Mouse (Mus musculus): ENCODE measurements around the gene Olfr1066. TPM values are rescaled to one million over a fixed set of nuclear protein-coding genes. Genes with fewer than 3 reads are reported as not detected.
"Not testable (repeated sequence)": the region's sequence is repeated elsewhere in the genome, so short reads cannot be mapped to it uniquely, and the experiment has no call there.

Gene Olfr1066
- polyA plus RNA-seq (2014; fragmentation: Nextera tagmentation; extraction: Ambion mirVana): not detected in 2 replicates

GRCm38 (mm10) chr2:86456169-86456568, at the start of gene Olfr1066:
Gene Olfr1066, minus strand, starts transcription at chr2:86456269.
- no peak for DNase-seq (ENCODE audit: low spot score)
- ATAC-seq (ENCODE audit: insufficient read depth, low FRiP score, low TSS enrichment): no peak
- no peaks in the 10 kb centered on the region for H3K36me3 ChIP-seq (ENCODE audit: control insufficient read depth, insufficient read depth, low read length)
- no peak within 1 kb of the TSS for H3K4me3 ChIP-seq (ENCODE audit: low read depth, low read length)
- no peaks in the 10 kb centered on the region for H3K9me3 ChIP-seq (ENCODE audit: control insufficient read depth, low read length)
- no peaks in the 10 kb centered on the region for H3K27me3 ChIP-seq (ENCODE audit: control insufficient read depth, insufficient read depth, low read length)
- no peak within 1 kb of the TSS for H3K27ac ChIP-seq (ENCODE audit: low read depth, low read length)
- no peak within 1 kb of the TSS for H3K4me2 ChIP-seq (ENCODE audit: low read depth)
- H3K4me1 ChIP-seq (ENCODE audit: control insufficient read depth, insufficient read depth, low read length): no peaks in the 10 kb centered on the region
- no peak within 1 kb of the TSS for H3K9ac ChIP-seq (ENCODE audit: low read length)
- 90% methylated on average over 1 of the region's 1 CpGs for WGBS

DNA sequence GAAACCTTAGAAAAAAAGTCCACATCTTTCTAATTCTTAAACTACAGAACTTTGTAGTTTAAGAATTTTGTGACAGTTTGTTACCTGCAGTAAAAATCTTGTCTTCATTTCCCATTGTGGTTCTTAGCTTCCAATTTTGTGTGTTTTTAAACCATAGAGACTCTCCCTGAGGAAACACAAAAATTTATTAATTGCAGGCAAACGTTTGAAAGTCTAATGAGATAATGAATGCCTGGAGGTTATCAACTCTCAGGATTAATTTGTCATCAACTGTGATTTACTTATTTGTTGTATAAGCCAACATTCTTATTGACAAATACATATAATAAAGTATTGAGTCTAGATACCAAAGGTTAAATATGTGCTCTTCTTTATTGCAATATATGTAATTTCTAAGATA, 31.2 kb upstream of the Olfr1066 start, which contains the start of gene Olfr228:
TSS of gene Olfr228 (minus strand) at position 101 of the 400 bp plus-strand sequence.
- 60% methylated on average over 1 of the region's 1 CpGs for WGBS
- no peak within 1 kb of the TSS for H3K9ac ChIP-seq (ENCODE audit: low read length)
- H3K4me3 ChIP-seq (ENCODE audit: low read depth, low read length): no peak within 1 kb of the TSS
- no peak within 1 kb of the TSS for H3K4me2 ChIP-seq (ENCODE audit: low read depth)
- DNase-seq (ENCODE audit: low spot score) (no peak), ATAC-seq (ENCODE audit: insufficient read depth, low FRiP score, low TSS enrichment) (no peak)
- H3K4me1 ChIP-seq (ENCODE audit: control insufficient read depth, insufficient read depth, low read length): no peaks in the 10 kb centered on the region
- H3K36me3 ChIP-seq (ENCODE audit: control insufficient read depth, insufficient read depth, low read length): no peaks in the 10 kb centered on the region
- H3K27me3 ChIP-seq (ENCODE audit: control insufficient read depth, insufficient read depth, low read length): no peaks in the 10 kb centered on the region
- no peaks in the 10 kb centered on the region for H3K9me3 ChIP-seq (ENCODE audit: control insufficient read depth, low read length)
- H3K27ac ChIP-seq (ENCODE audit: low read depth, low read length): no peak within 1 kb of the TSS

GRCm38 (mm10) chr2:86464442-86465109, 8.5 kb upstream of the Olfr1066 start:
- no peaks in the 10 kb centered on the region for H3K36me3 ChIP-seq (ENCODE audit: control insufficient read depth, insufficient read depth, low read length)
- no peak overlapping the region for H3K4me2 ChIP-seq (ENCODE audit: low read depth)
- H3K27me3 ChIP-seq (ENCODE audit: control insufficient read depth, insufficient read depth, low read length): no peaks in the 10 kb centered on the region
- DNase-seq (ENCODE audit: low spot score) (peak; percentile 73), ATAC-seq (ENCODE audit: insufficient read depth, low FRiP score, low TSS enrichment) (peak; percentile 89; the same call in 1 of the 2 replicates)
- no peak overlapping the region for H3K4me3 ChIP-seq (ENCODE audit: low read depth, low read length)
- H3K4me1 ChIP-seq (ENCODE audit: control insufficient read depth, insufficient read depth, low read length): no peaks in the 10 kb centered on the region
- no peaks in the 10 kb centered on the region for H3K9me3 ChIP-seq (ENCODE audit: control insufficient read depth, low read length)
- no peak overlapping the region for H3K27ac ChIP-seq (ENCODE audit: low read depth, low read length)
- no peak overlapping the region for H3K9ac ChIP-seq (ENCODE audit: low read length)
- WGBS: 40% methylated on average over 10 of the region's 10 CpGs

DNA sequence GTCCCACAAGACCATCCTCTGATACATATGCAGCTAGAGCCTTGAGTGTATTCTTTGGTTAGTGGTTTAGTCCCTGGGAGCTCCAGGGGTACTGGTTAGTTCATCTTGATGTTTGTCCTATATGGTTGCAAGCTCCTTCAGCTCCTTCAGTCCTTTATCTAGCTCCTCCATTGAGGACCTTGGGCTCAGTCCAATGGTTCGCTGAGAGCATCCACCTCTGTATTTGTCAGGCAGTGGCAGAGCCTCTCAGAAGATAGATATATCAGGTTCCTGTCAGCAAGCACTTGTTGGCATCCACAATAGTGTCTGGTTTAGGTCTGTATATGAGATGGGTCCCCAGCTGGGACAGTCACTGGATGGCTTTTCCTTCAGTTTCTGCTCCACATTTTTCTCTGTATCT, 4.4 kb upstream of the Olfr1066 start:
- WGBS: 90% methylated on average over 1 of the region's 1 CpGs
- no peaks in the 10 kb centered on the region for H3K4me1 ChIP-seq (ENCODE audit: control insufficient read depth, insufficient read depth, low read length)
- no peak overlapping the region for H3K4me3 ChIP-seq (ENCODE audit: low read depth, low read length)
- no peaks in the 10 kb centered on the region for H3K36me3 ChIP-seq (ENCODE audit: control insufficient read depth, insufficient read depth, low read length)
- H3K4me2 ChIP-seq (ENCODE audit: low read depth): no peak overlapping the region
- H3K9me3 ChIP-seq (ENCODE audit: control insufficient read depth, low read length): no peaks in the 10 kb centered on the region
- no peak overlapping the region for H3K9ac ChIP-seq (ENCODE audit: low read length)
- ATAC-seq (ENCODE audit: insufficient read depth, low FRiP score, low TSS enrichment): no peak
- DNase-seq (ENCODE audit: low spot score): no peak
- H3K27ac ChIP-seq (ENCODE audit: low read depth, low read length): no peak overlapping the region
- no peaks in the 10 kb centered on the region for H3K27me3 ChIP-seq (ENCODE audit: control insufficient read depth, insufficient read depth, low read length)

DNA sequence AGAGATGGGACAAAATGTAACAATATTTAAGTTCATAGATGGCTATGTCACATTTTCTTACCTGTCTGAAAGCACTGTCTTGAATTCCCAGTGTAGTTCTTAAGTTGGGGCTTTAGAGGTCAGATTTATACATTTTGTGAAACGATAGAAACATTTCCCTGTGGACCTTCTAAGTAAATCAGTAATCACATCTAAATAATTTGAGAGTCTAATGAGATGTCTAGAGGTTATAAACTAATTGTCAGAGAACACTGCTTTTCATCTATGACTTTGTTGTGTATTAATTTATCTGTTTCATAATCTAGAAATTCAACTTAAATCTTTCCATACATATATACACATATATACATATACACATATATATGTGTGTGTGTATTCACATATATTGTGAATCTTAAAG, 5.6 kb downstream of the Olfr1066 start, which contains the start of gene Olfr1065:
TSS of gene Olfr1065 (minus strand) at position 101 of the 400 bp plus-strand sequence.
- H3K9ac ChIP-seq (ENCODE audit: low read length); DNase-seq (ENCODE audit: low spot score); H3K4me1 ChIP-seq (ENCODE audit: control insufficient read depth, insufficient read depth, low read length); H3K4me3 ChIP-seq (ENCODE audit: low read depth, low read length); ATAC-seq (ENCODE audit: insufficient read depth, low FRiP score, low TSS enrichment); H3K27ac ChIP-seq (ENCODE audit: low read depth, low read length); H3K27me3 ChIP-seq (ENCODE audit: control insufficient read depth, insufficient read depth, low read length); H3K9me3 ChIP-seq (ENCODE audit: control insufficient read depth, low read length); H3K36me3 ChIP-seq (ENCODE audit: control insufficient read depth, insufficient read depth, low read length); H3K4me2 ChIP-seq (ENCODE audit: low read depth): not testable (repeated sequence)
- WGBS: no CpG with 5 or more reads among the region's 1 CpGs

DNA sequence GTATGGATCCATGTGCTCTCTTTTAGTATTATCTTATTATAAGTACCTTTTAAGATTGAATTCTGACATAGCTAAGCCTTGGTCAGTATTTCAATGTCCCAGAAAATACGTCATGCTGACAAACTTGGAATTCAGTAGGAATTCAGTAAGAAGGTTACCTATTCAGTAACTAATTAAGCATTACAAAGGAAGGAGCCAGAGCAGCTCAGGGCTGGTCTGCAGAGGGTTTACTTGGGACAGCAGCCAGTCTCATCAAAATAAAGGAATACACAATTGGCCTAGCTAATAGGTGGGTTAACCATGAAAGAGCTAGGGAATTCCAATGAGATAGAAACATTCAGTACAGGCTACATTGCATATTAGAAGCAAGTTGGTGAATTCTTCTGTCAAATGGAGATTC, 14.0 kb downstream of the Olfr1066 start:
- not testable (repeated sequence) for H3K4me3 ChIP-seq (ENCODE audit: low read depth, low read length); ATAC-seq (ENCODE audit: insufficient read depth, low FRiP score, low TSS enrichment); H3K9ac ChIP-seq (ENCODE audit: low read length); H3K4me1 ChIP-seq (ENCODE audit: control insufficient read depth, insufficient read depth, low read length); H3K9me3 ChIP-seq (ENCODE audit: control insufficient read depth, low read length); H3K27ac ChIP-seq (ENCODE audit: low read depth, low read length); DNase-seq (ENCODE audit: low spot score); H3K4me2 ChIP-seq (ENCODE audit: low read depth); H3K36me3 ChIP-seq (ENCODE audit: control insufficient read depth, insufficient read depth, low read length); H3K27me3 ChIP-seq (ENCODE audit: control insufficient read depth, insufficient read depth, low read length)
- 76% methylated on average over 1 of the region's 1 CpGs for WGBS

DNA sequence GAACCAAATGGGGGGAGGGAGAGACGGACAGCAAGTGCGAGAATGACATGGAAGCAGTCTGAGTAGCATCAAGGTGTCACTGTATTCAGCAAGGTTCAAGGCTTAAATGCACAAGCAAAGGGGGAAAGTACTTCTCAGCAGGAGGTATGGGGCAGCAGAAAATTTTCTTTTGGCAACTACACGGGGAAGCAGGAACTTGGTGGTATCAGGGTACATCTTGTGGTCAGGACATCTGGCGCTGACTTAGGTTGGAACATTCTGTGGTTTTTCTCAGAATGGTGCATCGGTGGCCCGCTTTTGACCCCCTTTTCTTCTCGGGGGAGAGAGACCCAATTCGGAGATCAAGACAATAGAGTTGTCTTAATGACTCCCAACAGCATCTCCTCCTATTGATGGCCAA, 27.6 kb downstream of the Olfr1066 start:
- H3K27ac ChIP-seq (ENCODE audit: low read depth, low read length); H3K9ac ChIP-seq (ENCODE audit: low read length); ATAC-seq (ENCODE audit: insufficient read depth, low FRiP score, low TSS enrichment); H3K27me3 ChIP-seq (ENCODE audit: control insufficient read depth, insufficient read depth, low read length); H3K36me3 ChIP-seq (ENCODE audit: control insufficient read depth, insufficient read depth, low read length); DNase-seq (ENCODE audit: low spot score); H3K4me3 ChIP-seq (ENCODE audit: low read depth, low read length); H3K4me2 ChIP-seq (ENCODE audit: low read depth); H3K4me1 ChIP-seq (ENCODE audit: control insufficient read depth, insufficient read depth, low read length); H3K9me3 ChIP-seq (ENCODE audit: control insufficient read depth, low read length): not testable (repeated sequence)
- WGBS: 87% methylated on average over 8 of the region's 8 CpGs

GRCm38 (mm10) chr2:86426649-86427048, 29.4 kb downstream of the Olfr1066 start, which contains the start of gene Olfr1062:
Gene Olfr1062, minus strand, starts transcription at chr2:86426749.
- not testable (repeated sequence) for ATAC-seq (ENCODE audit: insufficient read depth, low FRiP score, low TSS enrichment); H3K9ac ChIP-seq (ENCODE audit: low read length); H3K4me3 ChIP-seq (ENCODE audit: low read depth, low read length); DNase-seq (ENCODE audit: low spot score); H3K36me3 ChIP-seq (ENCODE audit: control insufficient read depth, insufficient read depth, low read length); H3K27ac ChIP-seq (ENCODE audit: low read depth, low read length); H3K27me3 ChIP-seq (ENCODE audit: control insufficient read depth, insufficient read depth, low read length); H3K9me3 ChIP-seq (ENCODE audit: control insufficient read depth, low read length); H3K4me2 ChIP-seq (ENCODE audit: low read depth); H3K4me1 ChIP-seq (ENCODE audit: control insufficient read depth, insufficient read depth, low read length)

GRCm38 (mm10) chr2:86413950-86414349, 42.1 kb downstream of the Olfr1066 start, which contains the start of gene Olfr1061:
Gene Olfr1061, minus strand, starts transcription at chr2:86414050.
- Histone ChIP-seq H3K4me3 (ENCODE audit: low read depth, low read length) (no peak within 1 kb of the TSS), H3K36me3 (ENCODE audit: control insufficient read depth, insufficient read depth, low read length) (no peaks in the 10 kb centered on the region), H3K4me2 (ENCODE audit: low read depth) (no peak within 1 kb of the TSS), H3K27ac (ENCODE audit: low read depth, low read length) (no peak within 1 kb of the TSS), H3K4me1 (ENCODE audit: control insufficient read depth, insufficient read depth, low read length) (no peaks in the 10 kb centered on the region), H3K9ac (ENCODE audit: low read length) (no peak within 1 kb of the TSS), H3K27me3 (ENCODE audit: control insufficient read depth, insufficient read depth, low read length) (no peaks in the 10 kb centered on the region), H3K9me3 (ENCODE audit: control insufficient read depth, low read length) (no peaks in the 10 kb centered on the region)
- WGBS: 82% methylated on average over 1 of the region's 1 CpGs
- DNase-seq (ENCODE audit: low spot score) (no peak), ATAC-seq (ENCODE audit: insufficient read depth, low FRiP score, low TSS enrichment) (no peak)

Data from neural tube, embryonic 11.5 days (tissue).